Mouse (Mus musculus) testis, postnatal 10 days (tissue): ENCODE results near the gene Usp30.

ENCODE experiments used
- DNase-seq: peaks from one replicate; pipeline ENCODE4 v3.0.0; 2021; ENCODE audit warnings: low spot score

Usp30 gene

GRCm38 (mm10) chr5:114157236-114157635, 92.0 kb downstream of the Usp30 start:
- DNase-seq: no peak

GRCm38 (mm10) chr5:114161424-114161823, 96.2 kb downstream of the Usp30 start:
- DNase-seq: no peak

- no peak for DNase-seq
These were observed 97.0 kb downstream of the Usp30 start for GRCm38 (mm10) chr5:114162106-114162815.

- no peak for DNase-seq
These were observed 97.9 kb downstream of the Usp30 start for GRCm38 (mm10) chr5:114163117-114163696.

- no peak for DNase-seq
These were observed 105.1 kb downstream of the Usp30 start for GRCm38 (mm10) chr5:114170345-114170744.

GRCm38 (mm10) chr5:114172936-114173335, 107.7 kb downstream of the Usp30 start:
- DNase-seq: no peak

- DNase-seq: no peak
These were observed 108.2 kb downstream of the Usp30 start for GRCm38 (mm10) chr5:114173458-114173857.

GRCm38 (mm10) chr5:114173877-114174581, 108.8 kb downstream of the Usp30 start:
- DNase-seq: no peak
